Mouse (Mus musculus) ES-CJ7 (cell line): ENCODE data around the gene Espl1.

Source experiments
- DNase-seq: peaks from one replicate; pipeline ENCODE4 v3.0.0; 2011; ENCODE audit warnings: low read depth, low spot score

The Espl1 gene

DNA sequence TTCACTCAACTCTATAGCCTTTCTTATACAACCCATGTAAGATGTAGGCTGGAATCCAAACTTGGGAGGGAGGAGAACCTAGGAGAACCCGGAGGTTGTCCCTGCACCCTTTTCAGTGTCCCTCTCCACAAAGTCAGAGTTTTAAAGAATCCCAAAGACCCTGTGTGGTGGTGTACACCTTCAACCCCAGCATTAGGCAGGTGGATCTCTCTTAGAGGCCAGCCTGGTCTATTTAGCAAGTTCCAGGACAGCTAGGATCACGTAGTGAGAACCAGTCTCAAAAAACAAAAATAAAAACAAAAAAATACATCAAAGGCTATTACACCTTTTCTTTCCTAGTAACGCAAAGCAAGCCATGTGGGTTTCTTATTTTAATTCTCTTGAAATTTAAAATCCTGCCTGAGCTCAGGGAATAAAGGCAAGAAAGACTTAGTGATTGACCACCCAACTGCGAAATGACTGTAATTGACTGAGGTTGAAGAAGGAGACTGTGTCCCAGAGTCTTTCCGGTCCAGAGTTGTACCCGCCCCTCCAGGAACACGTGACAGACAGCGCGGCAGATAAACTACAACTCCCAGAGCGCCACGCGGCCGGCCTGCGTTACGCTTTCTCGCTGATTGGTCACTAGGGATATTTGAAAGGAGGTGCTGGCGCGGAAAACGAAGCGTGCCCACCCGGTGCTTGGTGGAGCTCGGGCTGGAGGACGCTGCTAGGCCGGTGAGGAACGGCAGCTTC lies at the start of gene Espl1:
Gene Espl1 (plus strand): TSS at position 634 of the 735 bp plus-strand sequence.
- DNase-seq, result peak; percentile 96

DNA sequence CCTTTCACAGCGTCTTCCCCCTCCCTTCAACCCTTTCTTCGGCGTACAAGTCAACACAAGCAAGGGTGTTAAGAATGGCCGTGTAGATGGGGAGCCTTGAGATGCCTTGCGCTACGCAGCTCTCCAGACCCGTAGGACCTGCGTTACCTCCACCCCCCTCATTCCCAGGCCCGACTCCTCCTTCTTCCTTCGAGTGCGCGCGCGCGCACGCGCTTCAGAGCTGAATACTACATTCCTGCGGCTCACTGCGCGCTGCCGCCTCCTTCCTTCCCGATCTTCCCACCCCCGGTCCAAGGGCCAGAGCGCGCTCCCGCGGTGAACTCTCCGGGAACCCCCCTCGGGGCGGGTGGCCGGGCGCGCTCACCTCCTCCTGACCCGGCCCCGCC lies 49.2 kb upstream of the Espl1 start:
- peak; percentile 99 for DNase-seq

DNA sequence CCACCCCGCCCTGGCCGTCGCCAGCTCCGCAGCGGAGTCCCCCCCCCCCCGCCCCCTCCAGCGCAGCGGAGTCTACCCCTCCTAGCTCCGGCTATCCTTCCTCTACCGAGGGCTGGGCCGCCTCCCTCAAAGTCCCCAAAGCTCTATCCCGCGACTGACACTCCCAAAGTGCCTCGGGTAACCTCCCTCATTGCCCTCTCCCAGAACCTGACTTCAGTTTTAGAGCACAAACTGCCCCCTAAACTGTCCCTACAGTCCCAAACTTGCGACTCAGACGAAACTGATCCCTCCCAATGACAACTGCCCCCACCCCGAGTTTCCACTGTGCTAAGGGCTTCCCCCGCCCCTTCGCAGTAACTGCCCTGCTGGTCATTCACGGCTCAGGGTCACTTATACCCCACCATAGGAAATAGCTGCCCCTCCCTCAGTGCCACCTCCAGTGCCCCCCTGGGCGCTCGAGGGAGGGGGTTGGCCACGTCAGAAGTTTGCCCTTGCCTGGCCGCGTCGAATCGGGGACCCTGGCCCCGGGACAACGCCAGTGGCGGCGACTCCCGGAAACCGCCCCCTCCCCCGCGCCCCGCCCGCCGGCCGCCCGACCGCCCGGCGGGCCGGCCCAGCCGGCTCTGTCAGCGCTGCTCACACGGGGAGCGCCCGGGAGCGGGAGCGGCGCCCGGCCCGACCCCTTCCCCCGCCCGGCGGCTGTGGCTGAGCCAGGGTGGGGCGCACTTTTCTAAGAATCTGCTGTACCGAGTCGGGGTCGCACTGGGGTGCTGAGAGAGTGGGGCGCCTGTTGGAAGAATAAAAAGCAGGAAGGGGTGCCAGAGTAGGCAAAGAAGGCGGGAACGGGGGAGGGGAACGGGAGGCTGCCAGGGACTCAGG lies 48.6 kb upstream of the Espl1 start:
- DNase-seq, result peak; percentile 87

DNA sequence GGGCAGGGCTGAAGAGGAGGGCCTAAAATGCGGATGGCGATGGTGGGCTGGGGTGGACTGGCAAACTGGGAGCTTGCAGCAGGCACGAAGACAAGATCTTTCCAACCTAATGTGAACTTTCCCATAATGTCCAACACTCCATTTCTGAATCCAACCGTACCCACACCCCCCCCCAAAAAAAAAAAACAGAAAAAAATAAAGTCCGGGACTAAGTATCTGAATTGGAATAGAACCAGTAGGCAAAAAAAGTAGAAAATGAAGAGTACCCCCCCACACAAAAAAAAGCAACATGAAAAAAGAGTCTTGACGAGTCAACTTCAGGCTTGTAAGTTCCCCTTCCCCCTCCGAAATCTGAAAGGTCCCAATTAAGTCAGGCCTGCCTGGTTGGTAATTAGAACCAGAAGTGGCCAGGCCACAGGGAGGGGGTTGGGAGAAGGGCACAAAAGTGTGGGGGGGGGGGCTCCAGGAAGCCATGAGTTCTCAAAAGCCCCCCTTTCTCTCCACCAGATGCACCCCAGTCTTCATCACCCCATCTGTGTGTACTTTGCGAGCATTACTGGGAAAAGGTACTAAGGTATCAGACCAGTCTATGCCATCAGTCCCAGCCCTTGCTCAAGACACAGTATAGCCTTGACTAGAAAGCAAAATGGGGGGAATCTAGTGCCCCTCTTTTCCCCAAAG lies 47.8 kb upstream of the Espl1 start:
- no peak for DNase-seq

DNA sequence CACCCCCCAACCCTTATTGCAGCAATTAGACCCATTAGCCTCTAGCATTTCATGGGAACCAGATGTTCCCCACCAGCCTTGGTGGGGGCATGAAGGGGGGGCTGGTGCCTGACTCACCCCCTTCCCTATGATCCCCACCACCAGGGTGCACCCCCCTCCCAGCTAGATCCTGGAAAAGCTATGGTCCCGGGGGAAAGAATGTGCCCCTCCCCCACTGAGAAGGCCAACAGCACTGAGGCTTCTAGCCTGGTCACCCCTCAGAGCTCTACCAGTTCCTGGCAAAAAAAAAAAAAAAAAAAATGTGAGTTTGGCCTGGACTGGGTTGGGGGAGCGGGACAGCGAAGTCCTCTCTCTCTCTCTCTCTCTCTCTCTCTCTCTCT lies 47.3 kb upstream of the Espl1 start:
- peak; percentile 66 for DNase-seq

DNA sequence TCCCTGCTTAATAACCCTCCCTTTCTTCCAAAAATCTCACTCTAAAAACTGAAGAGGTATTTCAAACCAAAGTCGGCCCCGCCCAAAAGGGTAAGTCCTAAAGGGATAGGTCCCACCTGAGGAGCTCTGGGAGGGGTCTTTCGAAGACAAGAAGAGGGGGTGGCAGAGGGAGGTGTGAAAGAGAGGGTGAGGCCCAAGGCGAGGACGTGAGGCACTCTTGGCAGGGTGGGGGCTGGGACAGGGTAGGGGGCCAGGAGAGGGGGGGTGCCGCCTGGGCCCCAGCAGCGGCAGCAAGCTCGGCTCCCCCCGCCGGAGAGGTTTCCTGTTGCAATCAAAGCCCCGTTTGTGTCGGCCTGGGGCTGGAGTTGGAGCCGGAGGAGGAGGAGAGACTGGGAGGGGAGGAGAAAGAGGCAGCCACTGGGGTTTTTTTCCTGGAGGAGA lies 46.8 kb upstream of the Espl1 start:
- DNase-seq, result peak; percentile 91

DNA sequence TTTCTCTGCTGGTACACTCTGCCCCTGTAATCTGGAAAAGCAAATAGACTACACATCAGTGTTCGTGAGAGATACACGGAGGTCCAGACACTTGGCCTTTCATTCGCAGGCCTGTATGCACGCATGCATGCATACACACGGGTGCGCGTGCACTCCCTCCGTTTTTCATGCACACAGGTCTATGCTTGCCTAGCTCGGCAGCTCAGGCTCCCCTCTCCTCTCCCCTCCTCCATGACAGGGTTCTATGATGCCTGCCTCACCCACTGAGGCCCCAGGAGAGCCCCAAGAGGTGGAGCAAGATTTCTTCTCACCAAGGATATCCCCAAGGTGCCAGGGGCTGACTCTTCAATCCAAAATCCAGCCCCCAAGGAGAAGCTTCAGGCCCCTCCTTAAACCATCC lies 46.1 kb upstream of the Espl1 start:
- peak; percentile 56 for DNase-seq

DNA sequence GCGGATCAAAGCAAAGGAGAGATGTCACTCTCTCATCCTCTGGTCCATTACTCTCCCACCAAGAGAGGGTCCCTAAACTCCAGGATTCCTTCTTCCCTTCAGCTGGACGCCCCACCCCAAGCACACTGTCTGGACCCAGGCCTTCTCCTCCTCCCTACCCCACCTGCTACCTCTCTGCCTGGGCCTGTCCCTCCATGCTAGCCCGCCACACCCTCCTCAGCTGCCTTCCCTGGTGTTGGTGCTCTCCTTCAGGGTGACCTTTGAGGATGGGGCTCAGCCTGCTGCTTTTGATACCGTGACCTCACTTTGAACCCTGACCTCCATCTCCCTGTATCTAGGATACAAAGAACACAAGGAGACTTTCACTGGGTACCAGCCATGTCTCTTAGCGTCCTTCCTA lies 45.5 kb upstream of the Espl1 start:
- DNase-seq, result peak; percentile 94

DNA sequence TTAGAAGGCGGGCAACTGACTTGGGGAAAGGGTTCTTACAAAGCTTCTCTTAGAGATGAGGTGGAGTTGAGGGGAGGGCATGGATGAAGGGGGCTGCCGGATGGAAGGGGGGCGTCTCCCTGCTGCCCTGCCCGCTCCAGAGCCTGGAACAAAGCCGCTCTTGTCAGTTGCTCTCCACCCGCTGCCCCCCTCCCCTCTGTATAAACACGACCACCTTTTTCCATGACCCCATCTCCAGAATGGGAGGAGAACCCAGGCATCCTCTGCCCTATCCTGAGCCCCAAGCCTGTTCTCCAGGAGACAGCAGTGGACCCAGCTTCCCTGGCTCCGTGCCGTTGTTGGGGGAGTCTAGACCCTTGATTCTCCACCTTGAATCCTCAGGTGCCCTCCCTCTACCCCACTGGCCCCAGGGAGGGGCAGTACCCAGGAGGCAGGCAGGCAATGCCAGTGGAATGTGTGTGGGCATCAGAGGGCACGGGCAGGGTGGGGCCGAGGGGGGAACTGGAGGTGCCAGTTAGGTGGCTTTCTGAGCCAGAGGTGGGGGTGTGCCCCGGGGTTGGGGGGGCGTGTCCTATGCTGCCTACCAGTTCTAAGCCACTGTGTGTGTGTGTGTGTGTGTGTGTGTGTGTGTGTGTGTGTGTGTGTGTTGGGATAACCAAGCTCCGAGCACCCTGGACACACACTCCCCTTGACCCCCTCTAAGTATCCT lies 40.4 kb upstream of the Espl1 start:
- DNase-seq, result no peak

DNA sequence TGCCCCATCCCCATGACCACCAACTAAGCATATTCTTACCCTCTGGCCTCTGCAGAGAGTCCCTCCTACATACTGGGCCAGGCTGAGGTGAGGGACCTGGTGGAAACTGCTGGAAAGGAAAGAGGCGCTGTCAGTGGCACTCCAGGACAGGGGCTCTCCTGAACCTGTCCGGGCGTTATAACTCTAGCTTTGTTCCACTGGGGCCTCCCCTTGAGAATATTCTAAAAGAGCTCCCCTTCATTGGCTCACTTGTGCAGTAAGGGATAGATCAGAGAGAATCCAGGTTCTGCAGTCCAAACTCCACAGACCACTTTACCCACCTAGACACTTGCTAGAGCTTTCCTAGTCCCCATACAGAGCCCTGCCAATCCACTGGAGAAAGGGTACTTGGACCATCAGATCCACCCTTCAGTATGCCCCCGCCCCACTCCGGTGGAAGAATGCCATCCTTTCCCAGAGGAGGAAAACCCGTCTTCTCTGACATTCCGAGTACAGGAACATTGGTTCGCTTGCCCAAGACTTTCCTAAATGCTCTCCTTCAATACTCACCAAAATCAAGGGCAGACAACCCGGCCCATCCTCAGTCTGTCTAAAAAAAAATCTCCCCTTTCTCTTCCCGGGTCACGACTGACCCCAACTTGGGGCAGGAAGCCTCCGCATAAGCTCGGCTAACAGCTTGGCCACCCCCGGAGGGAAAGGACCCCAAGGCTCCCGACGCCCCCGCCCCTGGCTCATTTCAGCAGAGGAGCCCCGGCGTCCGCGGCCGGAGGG lies 39.5 kb upstream of the Espl1 start:
- DNase-seq, result no peak

DNA sequence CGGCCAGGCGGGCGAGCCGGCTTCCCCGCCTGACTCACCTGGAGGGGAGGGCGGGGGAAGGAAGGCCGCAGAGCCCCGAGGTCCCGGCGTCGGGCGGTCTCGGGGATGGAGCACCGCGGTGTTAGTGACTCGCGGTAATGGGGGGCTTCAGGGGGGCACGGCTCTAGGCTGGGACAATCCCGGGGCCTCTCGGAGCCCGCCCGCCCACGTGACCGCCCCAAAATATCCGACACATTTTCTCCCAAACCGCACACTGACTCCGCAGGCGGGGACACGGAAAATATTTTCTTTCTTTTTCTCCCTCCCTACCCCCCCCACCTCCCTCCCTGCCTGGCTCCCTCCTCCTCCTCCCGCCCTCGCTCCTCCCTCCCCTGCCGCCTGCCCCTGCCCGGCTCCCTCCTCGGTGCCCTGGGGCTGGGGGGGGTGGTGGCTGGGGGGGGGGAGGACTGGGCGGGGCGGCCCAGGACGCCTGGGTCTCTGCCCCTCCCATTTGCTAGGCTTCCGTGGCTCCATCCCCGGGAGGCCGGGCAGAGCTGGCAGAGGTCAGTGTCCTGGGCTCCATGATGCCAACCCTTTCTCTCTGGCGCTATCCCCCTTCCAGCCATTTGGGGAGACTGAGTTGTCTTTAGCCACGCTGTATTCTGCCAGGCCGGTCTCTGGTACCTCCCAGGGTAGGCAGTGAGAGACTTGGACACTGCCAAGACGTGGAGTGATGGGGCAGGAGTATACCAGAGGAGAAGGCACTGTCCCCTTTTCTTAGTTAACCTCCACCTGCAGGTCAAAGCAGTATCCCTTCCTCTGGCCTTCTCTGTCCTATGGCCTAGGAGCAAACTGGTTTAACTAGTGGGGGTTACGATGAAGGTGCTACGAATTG lies 38.6 kb upstream of the Espl1 start, which contains the start of gene Rarg:
Gene Rarg (minus strand): TSS at position 316 of the 874 bp plus-strand sequence.
- no peak for DNase-seq

DNA sequence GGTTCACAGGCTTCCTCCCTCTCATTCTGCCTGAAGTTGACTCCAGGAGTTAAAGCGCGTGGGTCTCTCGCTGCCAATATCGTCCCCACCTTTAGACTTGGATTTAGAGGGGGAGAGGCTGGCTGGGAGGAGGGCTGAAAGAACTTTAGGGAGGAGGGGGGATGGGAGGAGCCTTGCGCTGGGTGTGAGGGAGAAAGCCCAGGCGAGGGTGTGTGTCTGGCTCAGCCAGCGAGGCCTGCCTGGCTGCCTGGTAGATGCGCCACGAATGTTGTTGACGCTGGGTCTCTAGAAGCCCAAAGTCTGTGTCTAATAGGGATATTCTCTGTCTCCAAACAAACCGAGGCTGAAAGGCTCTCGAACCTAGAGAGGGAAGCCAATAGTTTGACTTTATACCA lies 38.0 kb upstream of the Espl1 start:
- peak; percentile 82 for DNase-seq

DNA sequence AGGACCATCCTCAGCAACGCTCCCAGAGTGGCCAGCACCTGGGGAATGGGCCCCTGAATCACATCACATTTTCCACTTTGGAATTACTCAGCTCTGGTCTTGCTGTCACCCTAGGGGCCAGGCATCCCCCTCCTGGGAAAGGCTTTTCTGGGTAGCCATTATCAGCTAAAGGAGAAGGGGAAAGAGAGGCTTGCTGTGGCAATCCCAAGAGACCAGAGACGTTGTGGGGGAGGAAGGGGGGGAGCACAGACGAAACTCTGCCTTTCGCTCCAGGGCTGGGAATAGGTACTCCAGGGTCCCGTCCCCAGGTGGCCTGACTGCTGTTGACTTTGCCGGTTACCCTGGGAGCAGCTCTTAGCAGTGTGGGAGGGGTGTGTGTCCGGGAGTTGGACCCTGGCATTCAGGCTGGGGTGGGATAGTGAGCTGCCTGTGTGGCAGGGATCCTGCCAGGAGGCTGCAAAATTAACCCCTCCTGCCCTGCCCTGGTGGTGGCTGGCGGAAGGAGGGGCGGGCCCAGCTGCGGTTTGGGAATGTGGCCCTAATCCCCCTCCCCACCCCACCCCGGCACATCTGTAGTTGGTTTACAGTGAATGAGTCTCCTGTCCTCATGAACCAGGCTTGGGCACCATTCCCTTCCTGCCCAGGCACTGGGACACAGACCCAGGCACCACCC lies 37.3 kb upstream of the Espl1 start:
- DNase-seq, result no peak

DNA sequence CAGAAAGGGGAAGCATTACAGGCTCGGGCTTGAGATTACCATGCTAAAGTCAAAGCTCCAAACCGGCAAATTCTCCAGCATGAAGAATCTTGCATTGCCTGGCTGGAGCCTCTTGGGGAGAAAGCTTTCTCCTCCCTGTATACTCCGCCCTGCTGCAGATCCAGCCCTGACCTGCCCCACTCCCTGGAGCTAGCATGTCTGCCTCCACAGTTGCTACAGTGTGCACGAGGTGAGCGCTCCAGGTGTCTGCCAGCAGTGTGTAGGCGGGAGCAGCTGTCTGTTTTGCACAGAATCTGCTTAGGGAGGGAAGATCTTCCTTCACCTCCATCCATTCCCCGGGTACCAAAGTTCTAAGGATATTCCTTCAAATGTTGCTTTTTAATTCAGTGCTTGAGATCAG lies 33.5 kb upstream of the Espl1 start:
- peak; percentile 67 for DNase-seq

DNA sequence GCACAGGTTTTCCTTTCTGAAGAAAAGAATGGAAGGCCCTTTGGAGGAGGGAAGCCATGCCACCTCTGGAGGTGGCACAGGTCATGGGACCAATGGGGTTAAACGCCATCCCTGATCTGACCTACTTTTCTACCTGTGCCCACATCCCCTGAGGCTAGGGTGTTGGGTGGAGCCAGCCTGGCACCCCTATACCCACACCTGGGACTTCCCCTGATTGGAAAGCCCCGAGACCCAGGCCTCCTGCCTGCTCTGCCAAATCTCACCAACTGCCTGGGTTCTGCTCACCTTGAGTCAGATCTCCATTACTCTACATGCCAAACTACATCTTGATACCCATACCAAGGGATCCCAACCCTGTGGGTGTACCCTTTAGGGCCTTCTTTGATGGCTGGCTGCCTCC lies 33.0 kb upstream of the Espl1 start:
- no peak for DNase-seq

DNA sequence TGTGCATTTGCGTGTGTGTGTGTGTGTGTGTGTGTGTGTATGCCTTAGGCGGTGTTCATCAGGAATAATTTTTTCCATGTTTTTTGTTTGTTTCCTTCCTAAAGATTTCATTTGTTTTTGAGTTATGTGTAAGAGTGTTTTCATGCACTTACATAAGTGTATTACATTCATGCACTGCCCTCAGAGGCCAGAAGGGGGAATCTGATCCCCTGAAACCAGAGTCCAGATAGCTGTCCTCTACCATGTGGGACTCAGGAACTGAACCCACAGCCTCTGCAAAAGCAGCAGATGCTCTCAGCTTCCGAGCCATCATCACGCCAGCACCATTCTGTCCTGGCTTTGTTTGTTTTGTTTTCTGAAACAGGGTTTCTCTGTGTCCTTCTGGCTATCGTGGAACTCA lies 30.5 kb upstream of the Espl1 start:
- DNase-seq, result peak; percentile 58

DNA sequence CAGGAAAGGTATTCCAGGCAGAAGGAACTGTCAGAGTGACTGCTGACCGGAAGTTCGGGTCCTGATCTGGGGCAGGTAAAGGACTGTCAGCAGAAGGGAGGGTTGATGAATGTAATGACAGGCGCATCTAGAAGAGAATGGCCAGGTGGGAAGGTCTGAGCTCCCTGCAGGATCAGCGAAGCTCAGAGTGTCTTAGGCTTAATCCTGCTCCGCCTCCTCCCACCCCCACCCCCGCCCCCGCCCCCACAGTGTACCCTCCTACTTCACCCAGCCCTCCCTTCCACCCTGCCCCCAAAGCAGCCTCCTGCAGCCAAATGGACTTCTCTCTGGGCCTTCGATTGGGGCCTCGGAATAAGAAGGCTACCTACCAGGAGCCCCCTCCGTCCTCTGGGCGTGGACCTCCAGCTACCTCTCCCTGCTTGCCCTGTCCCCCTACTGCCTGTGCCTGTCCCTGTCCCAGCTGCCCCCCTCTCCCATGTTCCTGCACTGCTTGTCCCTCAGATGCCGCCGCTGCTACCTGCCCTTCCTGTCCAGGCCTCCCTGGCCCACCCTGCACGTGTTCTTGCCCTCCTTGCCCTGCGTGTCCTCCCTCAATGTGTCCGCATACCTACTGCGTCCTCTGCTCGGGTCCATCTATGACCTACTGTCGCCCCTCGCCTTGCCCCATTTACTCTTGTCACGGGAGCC lies 25.6 kb upstream of the Espl1 start, which contains the start of gene Gm9918:
Gene Gm9918 (plus strand): TSS at position 290 of the 687 bp plus-strand sequence.
- DNase-seq, result no peak

DNA sequence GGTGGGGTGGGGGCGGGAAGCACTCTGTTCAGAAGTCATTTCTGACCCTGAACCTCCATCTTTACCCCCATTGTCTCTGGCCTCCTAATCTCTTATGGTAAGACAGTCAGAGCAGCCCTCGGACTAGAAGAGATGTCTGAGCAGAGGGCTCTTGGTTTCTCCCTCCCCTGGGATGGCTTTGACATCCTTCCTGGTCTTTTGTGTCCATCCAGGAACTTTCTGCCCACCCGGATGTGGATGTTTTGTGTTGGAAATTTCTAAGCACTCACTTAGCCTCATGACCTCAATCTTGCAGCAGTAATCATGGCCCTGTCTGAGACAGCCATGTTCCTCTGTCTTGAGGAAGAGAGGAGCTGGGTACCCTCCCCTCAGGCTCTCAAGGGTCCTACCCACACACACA lies 24.6 kb upstream of the Espl1 start:
- DNase-seq, result peak; percentile 71
